Mouse (Mus musculus) limb, embryonic 12.5 days (tissue): ENCODE data around the gene Kera. TPM values are rescaled to one million over a fixed set of nuclear protein-coding genes. Genes with fewer than 3 reads are reported as not detected.

Experiments
- polyA plus RNA-seq: library from polyadenylated mRNA; unstranded; fragments of >200 nt; fragmentation: Nextera tagmentation; extraction: Ambion mirVana; gene quantifications from 2 replicates; pipeline ENCODE4 v1.2.1, GENCODE M21; 2016

The Kera gene
- polyA plus RNA-seq, 1 experiment from 2014 or later: 16.1 TPM

Other genes starting within 250 kb of the Kera start
- 51.8 and 66.6 TPM in 2 replicates for gene Dcn, start 127.3 kb upstream of the Kera start, polyA plus RNA-seq
- gene Lum, start 41.8 kb upstream of the Kera start, polyA plus RNA-seq: 105 and 147 TPM in 2 replicates
- gene Epyc, start 37.2 kb downstream of the Kera start, polyA plus RNA-seq: 1.8 and 5.6 TPM in 2 replicates
- gene Ccer1, start 86.2 kb downstream of the Kera start, polyA plus RNA-seq: not detected in 2 replicates
- gene C030005K15Rik, start 119.9 kb downstream of the Kera start, polyA plus RNA-seq: not detected in 2 replicates